Mouse (Mus musculus) CH12.LX (cell line): ENCODE results near the gene Ppp6r1.

ENCODE experiments used
- CTCF ChIP-seq, 2 experiments: IDR thresholded peaks in 1 of 2; conservative IDR thresholded peaks in 1 of 2; 2 replicates each; pipeline ENCODE4 v1.5.1; 2011 to 2012; ENCODE audit warnings: low read depth in 2 of 2, low read length in 2 of 2, improper control_type of control experiment in 1 of 2, inconsistent platforms in 1 of 2, mild to moderate bottlenecking in 1 of 2, moderate library complexity in 1 of 2
- MXI1 ChIP-seq: IDR thresholded peaks from 2 replicates; pipeline ENCODE4 v1.6.1; 2011; ENCODE audit warnings: mild to moderate bottlenecking, low read depth, low read length, improper control_type of control experiment
- NRF1 ChIP-seq: IDR thresholded peaks from 2 replicates; pipeline ENCODE4 v1.6.1; 2014; ENCODE audit warnings: low read depth, mild to moderate bottlenecking, inconsistent platforms, low read length, improper control_type of control experiment, moderate library complexity
- POLR2AphosphoS2 ChIP-seq: IDR thresholded peaks from 2 replicates; pipeline ENCODE4 v1.6.1; 2011; ENCODE audit warnings: low read depth, low read length, improper control_type of control experiment

DNA sequence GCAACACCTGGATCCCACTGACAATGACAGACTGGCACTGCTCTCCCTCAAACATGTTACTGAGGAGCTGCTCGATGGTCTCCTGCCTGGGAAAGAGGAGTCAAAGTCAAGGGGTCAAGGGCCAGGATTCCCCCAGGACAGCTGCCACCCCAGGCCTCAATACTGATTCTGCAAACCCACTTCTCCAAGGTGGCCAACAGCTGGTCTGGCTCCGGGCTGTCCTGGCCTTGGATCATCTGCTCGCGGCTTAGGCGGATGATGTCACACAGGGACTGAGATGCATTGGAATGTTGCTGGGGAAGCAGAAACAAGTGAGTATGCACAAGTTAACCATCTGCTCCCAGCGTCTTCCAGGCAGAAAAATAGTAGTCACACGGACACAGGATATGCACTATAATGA lies 16.9 kb downstream of the Ppp6r1 start:
- TF ChIP-seq MXI1 (no peak), NRF1 (no peak), POLR2AphosphoS2 (no peak), CTCF (conservative IDR thresholded peaks at IDR 0.05 in 1 of 2, IDR thresholded peaks at IDR 0.05 in 1 of 2; ENCODE audit: low read depth in 2 of 2, low read length in 2 of 2) (no peak)
